Mouse (Mus musculus) megakaryocyte, embryonic 14.5 days (primary cell): Measurements from ENCODE around the gene Tbc1d10c. TPM values are rescaled to one million over a fixed set of nuclear protein-coding genes. Genes with fewer than 3 reads are reported as not detected.

Experiments
- H3K27me3 ChIP-seq: replicated peaks from 2 replicates; pipeline ENCODE3; 2012; ENCODE audit warnings: inconsistent platforms
- H3K36me3 ChIP-seq: replicated peaks from 2 replicates; pipeline ENCODE3; 2012; ENCODE audit warnings: low read length, inconsistent platforms, mixed read lengths
- H3K4me1 ChIP-seq: 2 replicates; pipeline ENCODE4 v1.6.1; 2012; ENCODE audit warnings: inconsistent platforms
- H3K4me3 ChIP-seq: replicated peaks from 2 replicates; pipeline ENCODE3; 2012; ENCODE audit warnings: moderate library complexity, mild to moderate bottlenecking, inconsistent platforms
- H3K9me3 ChIP-seq: 2 replicates; pipeline ENCODE4 v1.6.1; 2012; ENCODE audit warnings: inconsistent platforms
- FLI1 ChIP-seq: IDR thresholded peaks from 2 replicates; pipeline ENCODE4 v1.6.1; 2012; ENCODE audit warnings: low read length, inconsistent platforms, mixed read lengths
- GATA1 ChIP-seq: IDR thresholded peaks from 3 replicates; pipeline ENCODE4 v1.6.1; 2012; ENCODE audit warnings: mixed read lengths, low read length, inconsistent platforms, borderline replicate concordance
- polyA plus RNA-seq: library from polyadenylated mRNA; stranded (reverse); fragments of >175 nt; gene quantifications from 2 replicates; pipeline ENCODE4 v1.2.3, GENCODE M21; 2012; ENCODE audit warnings: low replicate concordance; ENCODE audit not compliant: insufficient read depth

Tbc1d10c gene
- polyA plus RNA-seq, 1 experiment, result 31.5 TPM

- H3K4me3 ChIP-seq, result no peak overlapping the region
- peaks cover 42% of the 10 kb centered on the region for H3K36me3 ChIP-seq
- no peak for TF ChIP-seq GATA1
- TF ChIP-seq FLI1, result no peak
- no peaks in the 10 kb centered on the region for H3K9me3 ChIP-seq
- H3K4me1 ChIP-seq, result peaks cover 39% of the 10 kb centered on the region
- H3K27me3 ChIP-seq, result peaks cover 9% of the 10 kb centered on the region
Measured at GRCm38 (mm10) chr19:4134354-4134753, 56.7 kb downstream of the Tbc1d10c start.

Other genes with a start within 250 kb of the Tbc1d10c start
- 0.04 TPM in 1 of 2 replicates, not detected in the other for gene Aldh3b3, start 232.6 kb downstream of the Tbc1d10c start, polyA plus RNA-seq
- gene Aldh3b2, start 219.0 kb downstream of the Tbc1d10c start, polyA plus RNA-seq, result not detected in 2 replicates
- 6.4 TPM in 1 of 2 replicates, not detected in the other for gene Acy3, start 204.7 kb downstream of the Tbc1d10c start, polyA plus RNA-seq
- gene Tbx10, start 198.5 kb downstream of the Tbc1d10c start, polyA plus RNA-seq, result not detected in 2 replicates
- gene Nudt8, start 190.7 kb downstream of the Tbc1d10c start, polyA plus RNA-seq, result 11.7 and 19.3 TPM in 2 replicates
- gene Gm49405, start 190.7 kb downstream of the Tbc1d10c start, polyA plus RNA-seq, result 0.74 and 0.93 TPM in 2 replicates
- 2.7 and 7.3 TPM in 2 replicates for gene Doc2g, start 188.0 kb downstream of the Tbc1d10c start, polyA plus RNA-seq
- gene Ndufv1, start 178.5 kb downstream of the Tbc1d10c start, polyA plus RNA-seq, result 111 and 122 TPM in 2 replicates
- 128 and 173 TPM in 2 replicates for gene Gstp1, start 153.3 kb downstream of the Tbc1d10c start, polyA plus RNA-seq
- not detected in 2 replicates for gene Gstp2, start 145.3 kb downstream of the Tbc1d10c start, polyA plus RNA-seq
- not detected in 2 replicates for gene Gstp3, start 131.7 kb downstream of the Tbc1d10c start, polyA plus RNA-seq
- not detected in 2 replicates for gene Cabp2, start 109.7 kb downstream of the Tbc1d10c start, polyA plus RNA-seq
- gene Cdk2ap2, start 94.1 kb downstream of the Tbc1d10c start, polyA plus RNA-seq, result 140 and 181 TPM in 2 replicates
- 122 and 153 TPM in 2 replicates for gene Pitpnm1, start 91.3 kb downstream of the Tbc1d10c start, polyA plus RNA-seq
- 293 and 434 TPM in 2 replicates for gene Aip, start 65.4 kb downstream of the Tbc1d10c start, polyA plus RNA-seq
- not detected in 2 replicates for gene Gpr152, start 51.5 kb downstream of the Tbc1d10c start, polyA plus RNA-seq
- gene Cabp4, start 47.3 kb downstream of the Tbc1d10c start, polyA plus RNA-seq, result 0.51 and 1.2 TPM in 2 replicates
- gene Coro1b, start 42.7 kb downstream of the Tbc1d10c start, polyA plus RNA-seq, result 110 and 364 TPM in 2 replicates
- gene Ptprcap, start 37.7 kb downstream of the Tbc1d10c start, polyA plus RNA-seq, result 777 and 793 TPM in 2 replicates
- 108 and 492 TPM in 2 replicates for gene Rps6kb2, start 27.9 kb downstream of the Tbc1d10c start, polyA plus RNA-seq
- gene Carns1, start 15.8 kb downstream of the Tbc1d10c start, polyA plus RNA-seq, result 1.3 and 5.6 TPM in 2 replicates
- gene Ppp1ca, start 781 bp upstream of the Tbc1d10c start, polyA plus RNA-seq, result 268 and 792 TPM in 2 replicates
- gene Rad9a, start 10.4 kb upstream of the Tbc1d10c start, polyA plus RNA-seq, result 22.1 and 24.3 TPM in 2 replicates
- gene Clcf1, start 23.0 kb upstream of the Tbc1d10c start, polyA plus RNA-seq, result 0.09 and 2.0 TPM in 2 replicates
- gene AC109138.7, start 23.1 kb upstream of the Tbc1d10c start, polyA plus RNA-seq, result 8.5 and 73.0 TPM in 2 replicates
- gene Pold4, start 40.6 kb upstream of the Tbc1d10c start, polyA plus RNA-seq, result 67.5 and 91.7 TPM in 2 replicates
- gene Ssh3, start 77.9 kb upstream of the Tbc1d10c start, polyA plus RNA-seq, result 16.5 and 28.6 TPM in 2 replicates
- gene Ankrd13d, start 91.9 kb upstream of the Tbc1d10c start, polyA plus RNA-seq, result 5.6 TPM in 1 of 2 replicates, not detected in the other
- 265 and 541 TPM in 2 replicates for gene Grk2, start 114.9 kb upstream of the Tbc1d10c start, polyA plus RNA-seq
- gene Kdm2a, start 207.0 kb upstream of the Tbc1d10c start, polyA plus RNA-seq, result 9.4 and 14.6 TPM in 2 replicates
- 0.16 TPM in 1 of 2 replicates, not detected in the other for gene Rhod, start 248.1 kb upstream of the Tbc1d10c start, polyA plus RNA-seq